Mouse (Mus musculus) midbrain, postnatal 0 days (tissue): ENCODE results near the gene Spi1. TPM values are rescaled to one million over a fixed set of nuclear protein-coding genes. Genes with fewer than 3 reads are reported as not detected.

Experiments
- ATAC-seq: fragments of 200-750 bp; cut with Nextera tagmentation; 2 replicates; pipeline ENCODE4 v1.8.0; 2017; ENCODE audit warnings: moderate number of reproducible peaks, mild to moderate bottlenecking, moderate TSS enrichment, moderate library complexity; ENCODE audit not compliant: low FRiP score
- DNase-seq: peaks from one replicate; pipeline ENCODE4 v3.0.0-alpha.2; 2015; ENCODE audit warnings: low spot score
- H3K27ac ChIP-seq: fragments of 300-500 bp; sonication (generic); 2 replicates; pipeline ENCODE4 v1.5.1; 2014; ENCODE audit warnings: low read depth, mild to moderate bottlenecking, low read length, mixed read lengths
- H3K27me3 ChIP-seq: fragments of 300-500 bp; sonication (generic); 2 replicates; pipeline ENCODE4 v1.6.1; 2014; ENCODE audit warnings: low read length, control low read depth, mixed read lengths; ENCODE audit not compliant: insufficient read depth
- H3K36me3 ChIP-seq: fragments of 300-500 bp; sonication (generic); 2 replicates; pipeline ENCODE4 v1.6.1; 2014; ENCODE audit warnings: low read length, control low read depth, mixed read lengths; ENCODE audit not compliant: insufficient read depth
- H3K4me1 ChIP-seq: fragments of 300-500 bp; sonication (generic); 2 replicates; pipeline ENCODE4 v1.6.1; 2014; ENCODE audit warnings: mild to moderate bottlenecking, control low read depth, antibody characterized with exemption, low read length, mixed read lengths; ENCODE audit not compliant: insufficient read depth
- H3K4me2 ChIP-seq: fragments of 300-500 bp; sonication (generic); 2 replicates; pipeline ENCODE4 v1.6.1; 2014; ENCODE audit warnings: low read depth, mild to moderate bottlenecking, low read length, mixed read lengths; ENCODE audit not compliant: poor library complexity, severe bottlenecking
- H3K4me3 ChIP-seq: fragments of 300-500 bp; sonication (generic); 2 replicates; pipeline ENCODE4 v1.5.1; 2014; ENCODE audit warnings: low read depth, mild to moderate bottlenecking, low read length, moderate library complexity
- H3K9ac ChIP-seq: fragments of 300-500 bp; sonication (generic); replicated peaks from 2 replicates; pipeline ENCODE4 v1.6.1; 2014; ENCODE audit warnings: mild to moderate bottlenecking, low read length, moderate library complexity, mixed read lengths; ENCODE audit not compliant: poor library complexity, severe bottlenecking
- H3K9me3 ChIP-seq: fragments of 300-500 bp; sonication (generic); 2 replicates; pipeline ENCODE4 v1.6.1; 2016; ENCODE audit warnings: low read length, control low read depth
- CTCF ChIP-seq: IDR thresholded peaks from 2 replicates; pipeline ENCODE4 v1.5.1; 2016; ENCODE audit warnings: antibody characterized with exemption, mild to moderate bottlenecking
- WGBS: fragments of 180-500 bp; shearing (Covaris S2); extraction: QIAGEN DNeasy Blood & Tissue Kit; methylation state at CpG from one replicate; pipeline ENCODE4 v1.1.7; 2014; 5-methylcytosine and 5-hydroxymethylcytosine counted together
- polyA plus RNA-seq: library from polyadenylated mRNA; unstranded; fragments of >200 nt; fragmentation: Nextera tagmentation; extraction: Ambion mirVana; gene quantifications from 2 replicates; pipeline ENCODE4 v1.2.1, GENCODE M21; 2015
- total RNA-seq: library from RNA; depleted of rRNA; stranded (reverse); fragments of >200 nt; gene quantifications from 2 replicates; pipeline ENCODE4 v1.2.3, GENCODE M21; 2014

The Spi1 gene
- total and polyA plus RNA-seq, 2 experiments from 2014 or later = 4.2 to 10.0 TPM

DNA sequence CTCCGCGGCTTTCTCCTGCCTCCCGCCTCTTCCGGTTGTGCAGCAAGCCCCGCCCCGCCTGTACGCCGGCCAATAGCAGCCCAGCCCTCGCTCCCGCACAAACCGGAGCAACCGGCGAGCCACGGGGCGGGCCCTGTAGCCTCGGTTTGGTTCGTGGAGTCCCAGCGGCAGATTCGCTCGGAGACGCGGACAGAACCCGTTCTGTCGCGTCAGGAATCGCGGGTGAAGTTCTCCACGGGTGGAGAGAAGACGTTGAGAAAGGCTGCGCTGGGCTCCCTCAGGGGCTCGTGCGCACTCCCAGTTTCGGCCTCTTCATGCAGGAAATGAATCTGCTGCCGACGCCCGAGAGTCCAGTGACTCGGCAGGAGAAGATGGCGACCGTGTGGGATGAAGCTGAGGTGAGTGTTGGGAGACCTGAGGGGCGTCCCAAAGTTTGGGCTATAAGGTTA is 28.2 kb upstream of the Spi1 start, which contains the start of gene Psmc3:
Gene Psmc3 (plus strand): TSS at position 76 of the 449 bp plus-strand sequence.
- Histone ChIP-seq H3K9me3 (no peaks in the 10 kb centered on the region), H3K4me3 (peak within 1 kb of the TSS; percentile 80), H3K36me3 (peaks cover 33% of the 10 kb centered on the region), H3K9ac (peak within 1 kb of the TSS; percentile 84), H3K4me2 (peak within 1 kb of the TSS; percentile 85), H3K4me1 (peaks cover 3% of the 10 kb centered on the region; the same call in 1 of the 2 replicates), H3K27ac (peak within 1 kb of the TSS; percentile 97), H3K27me3 (no peaks in the 10 kb centered on the region)
- ATAC-seq (peak; percentile 98), DNase-seq (peak; percentile 95)
- WGBS = under 1% methylated on average over 40 of the region's 40 CpGs
- no peak for TF ChIP-seq CTCF

GRCm38 (mm10) chr2:91058435-91058834 is 23.8 kb upstream of the Spi1 start:
- H3K4me3 ChIP-seq = no peak overlapping the region
- no peak overlapping the region for H3K4me2 ChIP-seq
- no peak for DNase-seq
- ATAC-seq = no peak
- peaks cover 53% of the 10 kb centered on the region for H3K36me3 ChIP-seq
- 92% methylated on average over 5 of the region's 5 CpGs for WGBS
- H3K27ac ChIP-seq = no peak overlapping the region
- no peaks in the 10 kb centered on the region for H3K9me3 ChIP-seq
- no peak for TF ChIP-seq CTCF
- no peak overlapping the region for H3K9ac ChIP-seq
- H3K27me3 ChIP-seq = no peaks in the 10 kb centered on the region
- peaks cover 3% of the 10 kb centered on the region; the same call in 1 of the 2 replicates for H3K4me1 ChIP-seq

GRCm38 (mm10) chr2:91059376-91059775 is 22.8 kb upstream of the Spi1 start:
- peaks cover 58% of the 10 kb centered on the region for H3K36me3 ChIP-seq
- 95% methylated on average over 2 of the region's 2 CpGs for WGBS
- H3K4me1 ChIP-seq = peaks cover 3% of the 10 kb centered on the region; the same call in 1 of the 2 replicates
- ATAC-seq = no peak
- no peak overlapping the region for H3K4me2 ChIP-seq
- no peak overlapping the region for H3K9ac ChIP-seq
- TF ChIP-seq CTCF = no peak
- H3K27ac ChIP-seq = no peak overlapping the region
- H3K9me3 ChIP-seq = no peaks in the 10 kb centered on the region
- DNase-seq = no peak
- H3K4me3 ChIP-seq = no peak overlapping the region
- no peaks in the 10 kb centered on the region for H3K27me3 ChIP-seq

DNA sequence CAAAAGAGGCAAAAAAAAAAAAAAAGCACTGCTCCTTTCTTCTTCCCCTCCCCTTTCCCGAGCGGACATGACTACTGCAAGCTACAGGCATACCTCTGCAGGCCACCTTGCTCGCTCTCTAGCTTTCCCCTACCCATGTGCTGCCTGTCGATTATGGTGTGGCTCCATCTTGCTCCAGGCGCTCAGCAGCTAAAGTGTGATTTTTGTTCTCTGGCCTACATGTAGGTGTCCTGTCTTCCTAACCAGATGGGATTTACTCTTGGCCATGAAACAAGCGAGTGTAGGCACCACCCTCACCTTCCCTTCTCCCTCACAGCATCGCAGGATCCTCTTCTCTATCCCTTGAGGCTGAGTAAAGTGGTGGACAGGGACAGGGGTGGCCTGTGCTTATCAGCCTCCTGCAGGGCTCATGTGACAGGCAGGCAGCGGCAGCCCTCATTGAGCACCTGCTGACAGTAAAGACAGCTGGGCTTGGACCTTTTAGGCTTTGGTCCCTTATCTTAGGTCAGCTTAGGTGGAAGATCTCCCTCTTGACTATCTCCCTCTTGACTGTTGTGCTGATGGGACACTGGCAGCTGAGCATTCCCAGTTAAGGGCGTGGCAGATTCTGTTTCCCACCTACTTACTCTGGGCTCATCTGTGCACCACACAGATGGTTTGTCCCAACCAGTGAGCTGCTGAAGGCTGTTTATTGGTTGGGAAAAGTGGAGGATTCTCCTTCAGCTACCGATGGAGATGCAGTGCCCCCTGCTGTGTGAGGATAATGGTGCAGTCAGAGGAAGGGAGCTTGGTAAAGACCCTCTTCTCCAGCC is 21.4 kb upstream of the Spi1 start:
- H3K4me1 ChIP-seq = no peaks in the 10 kb centered on the region
- no peaks in the 10 kb centered on the region for H3K9me3 ChIP-seq
- TF ChIP-seq CTCF = peak; percentile 80
- DNase-seq (peak; percentile 63), ATAC-seq (peak; percentile 13; the same call in 1 of the 2 replicates)
- H3K27ac ChIP-seq = no peak overlapping the region
- no peaks in the 10 kb centered on the region for H3K27me3 ChIP-seq
- H3K36me3 ChIP-seq = peaks cover 60% of the 10 kb centered on the region
- H3K4me2 ChIP-seq = no peak overlapping the region
- 78% methylated on average over 10 of the region's 10 CpGs for WGBS
- H3K4me3 ChIP-seq = no peak overlapping the region
- H3K9ac ChIP-seq = no peak overlapping the region

DNA sequence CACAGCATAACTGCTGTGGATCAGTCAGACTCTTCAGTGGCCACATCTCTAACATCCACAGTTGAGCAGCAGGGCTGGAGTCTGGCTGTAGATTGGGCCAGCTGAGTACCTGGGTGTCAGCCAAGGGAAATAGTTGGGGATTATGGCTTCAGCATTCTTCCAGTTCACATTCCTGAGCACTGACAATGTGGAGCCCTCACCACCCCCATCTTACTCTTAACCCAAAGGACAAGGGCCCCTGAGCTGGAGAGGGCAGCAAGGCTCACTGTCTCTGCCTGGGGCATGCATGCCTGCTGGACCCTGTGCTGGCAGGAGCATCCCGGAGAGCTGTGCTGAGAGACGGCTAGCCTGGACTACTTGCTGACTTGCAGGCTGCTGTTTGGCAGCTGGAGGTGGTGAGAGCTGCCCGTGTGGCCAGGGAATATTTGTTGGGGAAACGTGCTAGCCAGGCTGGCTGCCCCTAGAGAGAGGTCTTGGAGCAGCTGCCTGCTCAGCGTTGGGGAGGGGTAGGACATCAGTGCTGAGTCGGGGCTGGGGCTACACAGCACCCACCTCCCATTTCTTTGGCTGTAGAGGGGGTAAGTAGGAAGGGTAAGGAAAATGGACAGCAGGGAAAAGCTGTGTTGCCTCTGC is 20.2 kb upstream of the Spi1 start:
- H3K36me3 ChIP-seq = peaks cover 52% of the 10 kb centered on the region
- no peak overlapping the region for H3K4me3 ChIP-seq
- no peaks in the 10 kb centered on the region for H3K4me1 ChIP-seq
- H3K9ac ChIP-seq = no peak overlapping the region
- ATAC-seq = no peak
- H3K4me2 ChIP-seq = no peak overlapping the region
- H3K27me3 ChIP-seq = no peaks in the 10 kb centered on the region
- WGBS = 76% methylated on average over 6 of the region's 6 CpGs
- no peak for DNase-seq
- H3K9me3 ChIP-seq = no peaks in the 10 kb centered on the region
- H3K27ac ChIP-seq = no peak overlapping the region
- TF ChIP-seq CTCF = no peak
